Mouse (Mus musculus) kidney, adult 9 months (tissue): ENCODE data around the gene Fam90a1a.
"Not testable (repeated sequence)": the region's sequence is repeated elsewhere in the genome, so short reads cannot be mapped to it uniquely, and the experiment has no call there.

Experiments used
- DNase-seq: peaks from one replicate; pipeline ENCODE4 v3.0.0; 2022

The Fam90a1a gene

DNA sequence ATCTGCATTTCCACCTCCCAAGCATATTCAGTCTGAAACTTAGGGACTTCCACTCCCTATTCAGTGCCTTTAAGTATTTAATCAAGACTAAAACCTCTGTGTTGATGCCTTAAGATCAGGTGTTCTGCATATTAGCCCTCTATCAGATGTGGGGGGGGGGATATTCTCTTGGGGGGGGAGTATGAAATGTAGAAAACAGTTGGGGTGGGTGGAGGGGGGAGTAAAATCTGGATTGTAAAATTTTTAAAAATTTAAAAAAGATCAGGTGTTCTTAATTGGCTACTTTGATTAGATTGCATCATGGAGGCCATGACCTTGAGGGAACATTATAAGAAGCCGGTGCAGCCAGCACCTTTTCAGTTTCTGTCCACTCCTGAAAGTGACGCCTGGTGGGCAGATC is at the start of gene Fam90a1a:
TSS of gene Fam90a1a (plus strand) at position 301 of the 400 bp plus-strand sequence.
- DNase-seq: no peak

DNA sequence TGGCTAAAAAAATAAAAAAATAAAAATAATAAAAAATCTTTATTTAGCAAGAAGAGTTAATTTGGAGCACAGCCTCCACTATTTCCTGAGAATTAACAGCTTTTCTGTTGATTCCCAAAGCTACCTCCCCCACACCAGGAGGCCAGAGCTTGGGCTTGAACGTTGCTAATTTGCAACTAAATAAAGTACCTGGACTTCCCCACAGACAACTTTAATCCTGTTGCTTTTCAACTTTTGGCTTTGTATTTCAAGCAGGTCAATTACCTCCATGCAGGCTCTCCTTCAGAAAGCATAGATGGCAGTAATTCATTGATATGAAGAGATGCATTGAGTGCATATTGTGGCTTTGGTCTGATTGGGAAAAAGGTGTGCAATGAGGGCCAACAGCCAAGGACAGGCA is 46.6 kb upstream of the Fam90a1a start:
- no peak for DNase-seq

DNA sequence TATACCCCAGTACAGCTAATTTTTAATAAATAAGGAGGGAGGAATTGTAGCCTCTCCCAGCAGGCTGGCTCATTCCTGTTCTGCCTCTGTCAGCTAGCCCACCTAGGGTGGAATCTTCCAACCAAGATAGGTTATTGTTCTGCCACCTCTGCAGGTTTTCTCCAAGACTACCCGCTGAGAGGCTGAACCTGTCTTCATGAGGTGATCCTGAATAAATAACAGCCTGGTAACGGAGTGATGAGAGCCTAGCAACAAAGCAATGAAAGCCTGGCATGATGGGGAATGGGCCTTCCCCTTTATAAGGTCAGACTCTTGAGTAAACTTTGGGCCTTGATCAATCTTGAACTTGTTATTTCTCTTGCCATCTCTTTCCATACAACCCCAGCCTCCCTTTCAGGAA is 46.0 kb upstream of the Fam90a1a start:
- no peak for DNase-seq

DNA sequence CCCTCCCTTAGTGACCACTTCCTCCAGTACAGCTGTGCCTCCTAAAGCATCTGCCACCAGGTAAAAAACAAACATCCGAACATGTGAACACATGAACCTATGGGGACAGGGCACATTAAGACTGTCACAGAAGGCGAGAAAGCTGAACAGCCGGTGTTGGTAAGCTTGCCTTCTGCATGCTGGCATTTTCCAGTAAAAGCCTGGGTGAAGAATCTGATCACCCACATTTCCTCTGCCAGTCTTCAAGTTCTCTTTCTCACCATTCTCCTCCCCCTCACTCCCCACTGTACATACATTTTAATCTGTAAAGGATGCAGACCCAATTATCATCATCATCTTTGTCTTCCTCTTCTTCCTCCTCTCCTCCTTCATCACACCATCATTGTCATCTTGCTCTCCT is 42.9 kb upstream of the Fam90a1a start:
- DNase-seq: no peak

DNA sequence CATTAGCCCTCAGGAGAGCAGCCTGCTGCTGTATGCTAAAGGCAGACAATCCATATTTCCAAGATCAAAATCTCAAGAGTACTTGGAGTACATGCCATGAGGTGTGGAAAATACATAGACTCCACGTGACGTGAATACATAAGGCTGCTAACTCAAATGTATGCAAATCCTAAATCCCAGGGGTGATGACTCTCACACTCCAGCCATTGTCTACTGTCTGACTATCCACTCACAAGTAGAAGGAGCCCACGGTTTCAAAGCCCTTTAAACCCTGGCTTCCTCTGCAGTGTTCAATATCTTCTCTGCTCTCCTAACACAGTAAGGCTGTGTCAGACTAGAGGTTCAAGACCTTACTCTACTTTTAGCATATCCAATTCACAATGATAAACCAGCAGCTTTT is 27.8 kb upstream of the Fam90a1a start:
- DNase-seq: not testable (repeated sequence)

DNA sequence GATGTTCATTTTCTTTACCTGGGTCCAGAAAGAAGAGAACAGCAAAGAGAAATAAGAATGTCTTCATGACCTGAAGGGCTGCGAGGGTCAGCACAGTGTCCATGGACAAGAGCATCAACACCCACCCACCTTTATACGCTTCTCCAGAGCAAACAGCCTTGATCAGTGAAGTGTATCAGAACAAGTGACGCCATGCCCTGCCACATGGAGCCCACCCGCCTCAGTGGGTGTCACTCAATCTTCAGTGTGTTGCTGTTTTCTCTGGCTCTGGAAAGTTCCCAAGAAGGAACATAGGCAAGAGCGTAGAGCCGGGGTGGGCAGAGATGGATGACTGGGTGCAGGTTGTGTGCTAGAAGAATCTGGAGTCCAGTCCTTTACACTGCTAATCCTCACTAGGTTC is 25.9 kb upstream of the Fam90a1a start, which contains the start of gene Defb15:
TSS of gene Defb15 (minus strand) at position 101 of the 400 bp plus-strand sequence.
- no peak for DNase-seq

DNA sequence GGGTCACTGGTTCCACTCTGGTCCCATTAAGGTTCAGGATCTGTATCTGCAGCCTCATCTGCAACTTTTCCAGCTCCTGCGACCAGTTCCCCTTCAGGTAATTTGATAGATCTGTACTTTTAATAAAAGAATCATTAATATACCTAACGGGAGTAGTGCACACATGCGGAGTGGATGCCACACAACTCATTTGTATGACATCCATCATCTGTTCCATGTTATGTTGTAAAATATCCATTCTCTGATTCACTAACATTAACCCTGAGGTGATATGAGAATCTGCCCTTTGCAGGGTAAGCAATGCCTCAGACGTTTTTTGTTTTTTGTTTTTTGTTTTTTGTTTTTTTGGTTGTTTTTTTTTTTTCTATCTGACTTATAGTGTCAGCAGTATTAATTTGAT is 20.5 kb upstream of the Fam90a1a start, which contains the start of gene Defb35:
TSS of gene Defb35 (plus strand) at position 301 of the 400 bp plus-strand sequence.
- DNase-seq: not testable (repeated sequence)

DNA sequence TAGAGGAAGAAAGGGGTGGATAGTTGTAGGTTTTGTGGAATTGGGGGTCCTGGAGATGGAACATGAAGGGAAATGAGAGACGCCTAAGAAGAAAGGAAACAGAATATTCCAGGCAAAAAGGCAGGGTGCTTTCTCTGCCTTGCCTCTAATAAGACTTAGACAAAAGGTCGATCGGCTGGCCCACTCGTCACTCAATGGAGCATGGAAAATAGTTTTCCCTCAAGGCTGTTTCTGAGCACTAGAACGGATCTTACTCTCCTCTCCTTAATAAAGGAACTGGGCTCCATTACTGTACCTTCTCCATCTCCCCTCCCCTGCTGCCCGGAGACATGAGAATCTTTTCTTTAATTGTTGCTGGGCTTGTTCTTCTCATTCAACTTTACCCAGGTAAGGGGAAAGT is 12.1 kb upstream of the Fam90a1a start, which contains the start of gene Defb13:
TSS of gene Defb13 (plus strand) at position 301 of the 400 bp plus-strand sequence.
- DNase-seq: no peak

DNA sequence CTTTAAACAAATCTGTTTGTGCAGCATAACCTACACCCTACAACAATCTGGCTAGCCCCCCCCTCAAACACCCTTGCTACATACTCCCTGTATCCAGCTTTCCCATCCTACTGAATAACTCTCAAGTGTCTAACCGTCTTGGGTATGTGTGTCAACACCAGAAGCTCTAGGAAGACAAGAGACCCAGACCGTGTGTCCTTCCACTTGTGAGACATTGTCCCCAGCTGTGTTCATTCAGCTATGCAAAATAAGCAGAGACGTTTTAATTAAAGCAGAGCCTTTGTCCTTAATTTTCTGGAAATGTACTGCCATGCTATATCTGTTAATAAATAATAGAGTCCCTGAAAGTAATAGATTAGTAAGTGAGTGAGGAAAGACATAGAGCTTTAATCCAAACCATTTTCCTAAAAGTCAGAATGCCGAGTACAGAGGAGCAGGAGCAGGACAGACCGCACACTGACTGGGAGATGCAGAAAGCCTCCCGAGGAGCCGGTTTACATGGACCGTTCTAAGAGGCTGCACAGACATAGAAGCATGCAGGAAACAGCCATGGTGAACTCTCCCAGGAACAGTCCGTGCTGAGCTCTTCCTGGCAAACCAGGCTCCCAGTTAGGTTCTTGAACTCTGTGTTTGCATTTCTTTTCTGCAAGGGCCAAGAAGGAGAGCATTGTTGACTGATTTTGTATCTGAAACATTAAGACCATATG is 11.1 kb upstream of the Fam90a1a start:
- peak; percentile 12 for DNase-seq

DNA sequence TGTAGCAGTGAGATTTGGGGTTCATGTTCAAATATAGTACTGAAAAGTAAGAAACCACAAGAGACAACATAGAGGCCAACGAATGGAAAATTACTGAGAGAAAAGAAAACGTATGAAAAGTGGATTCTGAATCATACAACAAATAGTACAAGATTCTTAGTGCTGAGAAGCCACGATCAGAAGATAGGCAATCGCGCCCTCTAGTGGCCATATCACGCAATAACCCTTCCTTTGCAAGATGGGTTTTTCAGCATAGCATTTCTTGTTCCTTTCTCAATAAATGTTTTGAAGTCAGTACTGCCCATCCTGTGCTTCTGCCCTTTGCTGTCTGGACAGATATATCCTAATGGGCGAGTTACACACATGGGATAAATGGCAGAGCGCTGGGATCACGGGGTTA is 3.2 kb upstream of the Fam90a1a start:
- peak; percentile 64 for DNase-seq

DNA sequence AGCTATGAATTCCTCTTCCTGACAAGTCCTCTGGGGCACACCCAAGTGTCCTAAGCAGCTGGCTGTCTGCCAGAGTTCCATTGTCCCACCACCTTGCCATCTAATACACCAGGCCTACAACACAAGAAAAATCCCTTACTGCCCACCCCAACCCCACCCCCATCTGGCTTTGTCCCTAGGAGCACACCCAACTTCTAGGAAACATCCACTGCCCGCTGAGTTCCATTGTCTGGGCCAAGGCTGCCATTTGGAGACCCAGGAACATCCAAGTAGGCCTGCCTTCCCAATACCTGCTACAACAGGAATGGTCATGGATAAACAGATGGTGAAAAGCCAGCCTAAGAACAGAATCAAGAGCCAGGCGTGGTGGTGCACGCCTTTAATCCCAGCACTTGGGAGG is 2.2 kb upstream of the Fam90a1a start:
- no peak for DNase-seq

DNA sequence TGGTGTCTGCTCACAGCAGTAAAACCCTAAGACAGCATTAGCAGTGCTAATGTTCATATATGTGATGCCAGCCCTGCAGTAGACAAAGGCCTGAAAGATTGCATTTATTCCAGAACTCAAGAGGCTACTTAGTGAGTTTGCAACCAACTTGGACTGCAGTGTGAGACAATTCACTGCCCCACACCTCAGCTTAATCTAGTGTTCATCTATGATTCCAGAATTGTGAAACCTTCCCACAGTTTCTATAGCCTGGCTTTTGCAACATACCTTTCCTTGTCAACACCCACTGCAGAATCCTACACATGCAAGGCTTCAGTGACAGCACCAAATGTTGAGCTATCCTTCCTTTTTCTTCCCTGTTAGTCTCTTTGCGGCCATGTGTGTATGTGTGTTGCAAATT is 8.1 kb downstream of the Fam90a1a start:
- DNase-seq: no peak

DNA sequence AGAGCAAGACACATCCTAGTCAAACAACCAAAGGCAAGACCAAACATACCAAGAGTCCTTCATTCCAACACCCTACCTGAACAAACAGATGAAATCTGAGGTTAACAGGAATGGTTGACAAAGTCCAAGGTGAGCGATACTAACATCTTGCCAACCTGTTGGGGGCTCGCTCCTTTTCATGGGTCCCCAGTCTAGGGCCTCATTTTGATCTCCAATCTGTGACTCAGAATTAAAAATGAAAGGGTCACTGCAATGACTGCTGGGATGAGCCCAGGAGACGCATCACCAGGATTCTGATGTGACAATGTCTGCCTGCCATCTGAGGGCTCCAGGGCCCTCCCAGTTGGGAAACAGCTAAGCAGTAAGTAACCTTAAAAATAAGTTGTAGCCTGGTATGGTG is 11.0 kb downstream of the Fam90a1a start, which contains the start of gene Ccdc70:
TSS of gene Ccdc70 (plus strand) at position 301 of the 400 bp plus-strand sequence.
- no peak for DNase-seq

DNA sequence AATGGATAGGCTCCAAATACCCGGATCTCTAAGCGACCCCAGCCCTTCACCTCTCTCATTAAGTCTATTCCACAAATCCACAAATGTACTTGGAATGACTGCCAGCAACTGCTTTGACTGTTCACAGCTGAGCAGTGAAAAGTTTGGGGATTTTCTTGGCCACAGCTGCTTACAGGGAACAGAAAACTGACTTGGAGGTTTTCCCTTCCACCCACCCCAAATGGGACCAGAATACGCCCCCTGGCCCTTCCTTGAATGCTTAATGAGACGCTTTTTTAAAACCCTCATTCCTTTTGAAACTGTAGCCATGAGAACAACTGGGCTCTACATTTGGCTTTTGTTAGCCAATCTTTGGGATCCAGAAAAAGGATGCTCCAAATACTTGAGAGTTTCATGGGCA is 19.7 kb downstream of the Fam90a1a start:
- no peak for DNase-seq

DNA sequence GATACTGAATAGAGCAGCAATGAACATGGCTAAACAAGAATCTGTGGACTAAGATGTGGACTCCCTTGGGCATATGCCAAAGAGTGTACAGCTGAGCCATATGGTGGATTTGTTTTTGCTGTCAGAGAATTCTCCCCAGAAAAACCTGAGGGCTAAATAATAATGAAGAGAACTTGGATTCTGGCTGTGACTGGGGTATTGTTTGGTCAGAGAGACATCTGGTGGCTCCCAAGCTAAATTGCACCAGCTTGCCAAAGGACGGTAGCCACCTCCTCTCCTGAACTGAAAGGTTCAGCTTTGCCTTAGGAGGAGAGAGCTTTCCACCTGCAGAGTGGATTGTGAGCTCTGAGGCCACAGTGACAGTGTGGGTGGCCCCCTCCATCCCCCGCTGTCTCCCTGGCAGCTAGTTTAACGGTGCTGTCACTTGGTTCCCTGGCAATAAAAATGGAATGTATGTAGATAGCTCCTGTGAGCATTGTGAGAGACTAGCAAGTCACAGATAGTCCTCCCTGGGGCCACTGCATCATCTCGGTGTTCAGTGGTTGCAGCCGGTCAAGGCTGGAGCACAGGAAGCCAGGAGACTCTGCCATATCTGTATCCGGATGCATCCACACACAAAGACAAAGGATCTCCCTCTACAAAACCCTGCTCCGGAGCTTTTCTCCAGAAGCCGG is 23.3 kb downstream of the Fam90a1a start:
- peak; percentile 19 for DNase-seq

DNA sequence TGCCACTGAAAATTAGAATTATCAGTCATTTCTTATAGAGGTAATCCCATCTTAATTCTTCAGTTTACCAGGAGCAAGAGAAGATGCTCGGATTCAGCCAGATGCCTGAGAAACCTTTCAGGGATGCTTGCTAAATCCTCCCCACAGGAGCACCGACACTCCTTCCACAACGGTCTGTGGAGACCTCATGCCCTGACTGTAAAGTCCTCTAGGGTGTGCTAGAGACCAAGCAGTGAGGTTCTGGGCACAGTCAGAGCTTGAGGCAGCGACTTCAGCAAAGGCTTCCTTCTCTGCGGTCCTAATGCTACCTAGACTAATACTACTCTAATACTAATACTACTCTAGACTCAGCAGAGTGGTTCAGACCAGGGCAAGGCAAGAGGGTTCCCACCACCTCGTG is 33.7 kb downstream of the Fam90a1a start:
- DNase-seq: peak; percentile 67

DNA sequence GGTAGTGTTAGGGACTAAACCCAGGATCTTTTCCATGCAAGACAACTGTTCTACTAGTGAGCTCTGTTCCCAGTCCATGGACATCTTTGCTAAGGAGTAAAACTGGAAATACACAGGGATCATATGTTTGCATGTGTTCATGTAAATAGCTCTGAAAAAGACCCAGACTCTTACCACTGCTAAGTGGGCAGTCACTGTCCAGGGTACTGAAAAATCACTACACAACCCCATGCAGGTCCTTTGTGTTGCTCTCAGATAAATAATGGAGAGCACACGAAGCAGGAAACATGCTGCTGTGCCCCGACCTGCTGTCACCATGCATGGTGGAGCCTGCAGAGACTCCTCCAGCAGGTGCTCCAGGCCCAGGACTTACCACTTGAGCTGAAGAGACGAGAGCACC is 36.7 kb downstream of the Fam90a1a start:
- no peak for DNase-seq

DNA sequence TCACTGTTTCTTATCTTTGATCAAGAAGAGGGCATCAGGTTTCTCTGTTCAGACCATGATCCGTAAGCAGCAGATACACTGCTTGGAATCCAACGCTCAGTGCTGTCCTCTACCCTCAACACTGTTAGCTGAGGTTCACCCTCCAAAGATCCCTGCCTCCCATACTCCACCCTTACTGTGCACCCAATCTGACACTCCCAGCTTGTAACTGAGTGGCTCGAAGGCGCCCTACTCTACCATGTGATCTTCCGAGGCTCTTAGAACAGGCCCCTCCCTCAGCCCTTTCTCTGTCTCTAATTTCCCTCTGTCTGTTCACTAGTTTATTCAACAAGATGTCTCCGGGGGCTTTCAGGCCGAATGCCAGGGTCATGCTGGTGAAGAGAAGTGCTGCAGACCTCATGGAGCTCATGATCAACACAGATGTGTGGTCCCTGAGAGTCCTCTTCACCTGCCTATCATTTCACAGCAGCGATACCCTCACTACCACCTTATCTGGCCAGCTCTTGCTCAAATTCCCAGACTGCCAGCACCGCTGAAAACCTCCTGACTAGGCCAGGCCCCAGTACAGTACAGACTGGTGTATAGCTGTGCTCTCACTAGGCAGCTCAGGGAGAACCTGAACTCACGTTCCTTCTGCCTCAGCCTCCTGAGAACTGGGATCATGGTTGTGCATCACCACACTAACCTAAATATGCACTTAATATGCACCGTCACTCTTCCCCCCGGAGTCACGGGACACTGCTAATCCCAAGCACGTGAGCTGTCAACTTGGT is 46.4 kb downstream of the Fam90a1a start:
- no peak for DNase-seq

DNA sequence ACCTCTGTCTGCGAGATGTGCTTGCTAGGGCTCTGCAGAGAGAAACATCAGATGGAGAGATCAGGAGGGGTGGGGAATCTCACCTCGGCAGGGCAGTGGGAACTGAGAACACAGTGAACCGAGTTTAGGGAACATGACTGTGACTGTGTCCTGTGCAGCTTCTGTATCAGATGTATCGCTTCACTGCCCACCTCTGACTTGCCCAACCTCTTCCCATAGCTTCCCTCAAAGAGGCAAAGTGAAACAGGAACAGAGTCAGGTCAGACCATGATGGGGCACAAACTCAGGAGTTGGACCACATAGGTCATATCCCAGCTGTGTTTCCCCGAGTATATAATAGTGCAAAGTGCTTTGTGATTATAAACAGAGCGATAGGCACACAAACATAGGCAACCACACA is 47.9 kb downstream of the Fam90a1a start:
- DNase-seq: no peak

DNA sequence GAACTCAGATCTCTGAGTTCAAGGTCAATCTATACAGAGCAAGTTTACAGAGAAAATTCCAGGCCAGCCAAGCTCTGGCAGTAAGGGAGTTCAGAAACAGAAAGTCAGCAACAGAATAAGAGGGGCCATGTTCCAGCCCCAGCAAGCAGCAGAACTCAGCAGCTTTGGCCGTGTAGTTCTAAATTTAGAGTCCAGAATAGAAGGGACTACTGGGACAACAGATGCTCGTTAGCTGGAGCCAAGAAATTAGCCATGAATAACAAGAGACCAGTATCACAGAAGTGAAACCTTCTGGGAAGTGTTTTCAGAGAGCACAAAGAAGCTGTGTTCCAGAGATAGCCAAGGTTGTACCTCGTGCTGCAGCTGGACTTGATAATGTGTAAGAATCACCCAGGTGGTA is 50.9 kb downstream of the Fam90a1a start:
- DNase-seq: no peak

DNA sequence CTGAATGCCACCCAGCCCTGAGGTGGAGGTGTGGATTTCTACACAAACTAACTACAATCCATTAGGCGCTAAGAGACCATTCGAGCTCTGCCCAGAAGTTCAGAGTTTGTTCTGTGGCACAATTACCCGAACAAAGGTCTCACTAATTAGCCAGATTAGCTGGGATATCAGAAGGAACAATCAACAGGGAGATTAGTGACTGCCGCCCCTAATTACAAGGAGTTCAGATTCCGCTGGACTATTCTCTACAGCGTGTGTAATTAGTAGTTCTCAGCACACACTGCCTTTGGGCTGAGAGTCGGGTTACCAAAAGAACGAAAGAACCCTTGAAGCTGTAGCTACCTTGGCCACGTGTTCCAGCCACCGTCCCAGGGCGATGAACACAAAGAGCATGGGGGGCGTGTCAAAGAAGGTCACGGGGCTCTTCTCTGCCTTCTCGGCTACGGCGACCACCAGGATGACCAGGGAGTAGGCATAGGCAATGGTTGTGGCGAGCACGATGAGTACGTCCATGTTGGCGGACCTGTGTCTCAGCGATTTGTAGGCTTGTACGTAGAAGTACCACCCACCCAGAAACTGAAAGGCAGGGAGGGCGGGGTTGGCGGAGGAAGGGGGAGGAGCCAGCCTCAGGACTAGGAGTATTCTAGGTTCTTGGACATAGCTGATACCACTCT is 54.7 kb downstream of the Fam90a1a start:
- DNase-seq: no peak
